Mouse (Mus musculus) C2C12 (cell line): ENCODE data around the gene Neu4.

Source experiments
- CEBPB ChIP-seq: IDR thresholded peaks from one replicate; pipeline ENCODE4 v1.6.1; 2011; ENCODE audit warnings: low read depth, mild to moderate bottlenecking, control low read depth, moderate library complexity
- CTCF ChIP-seq: IDR thresholded peaks from one replicate; pipeline ENCODE4 v1.5.1; 2011; ENCODE audit not compliant: control insufficient read depth, insufficient read depth, insufficient read length
- FOSL1 ChIP-seq: IDR thresholded peaks from one replicate; pipeline ENCODE4 v1.8.0; 2011; ENCODE audit warnings: mild to moderate bottlenecking, low read length; ENCODE audit not compliant: poor library complexity, insufficient read depth, severe bottlenecking
- MAX ChIP-seq: IDR thresholded peaks from one replicate; pipeline ENCODE4 v1.6.1; 2011; ENCODE audit warnings: mild to moderate bottlenecking, control low read depth
- MYOD1 ChIP-seq: IDR thresholded peaks from one replicate; pipeline ENCODE4 v1.6.1; 2011; ENCODE audit warnings: low read depth; ENCODE audit not compliant: control insufficient read depth, insufficient read length
- MYOG ChIP-seq: IDR thresholded peaks from one replicate; pipeline ENCODE4 v1.6.1; 2011; ENCODE audit not compliant: control insufficient read depth, insufficient read length; ENCODE audit errors: extremely low read depth
- USF1 ChIP-seq: IDR thresholded peaks from one replicate; pipeline ENCODE4 v1.6.1; 2011; ENCODE audit warnings: low read depth, mild to moderate bottlenecking, control low read depth, moderate library complexity

DNA sequence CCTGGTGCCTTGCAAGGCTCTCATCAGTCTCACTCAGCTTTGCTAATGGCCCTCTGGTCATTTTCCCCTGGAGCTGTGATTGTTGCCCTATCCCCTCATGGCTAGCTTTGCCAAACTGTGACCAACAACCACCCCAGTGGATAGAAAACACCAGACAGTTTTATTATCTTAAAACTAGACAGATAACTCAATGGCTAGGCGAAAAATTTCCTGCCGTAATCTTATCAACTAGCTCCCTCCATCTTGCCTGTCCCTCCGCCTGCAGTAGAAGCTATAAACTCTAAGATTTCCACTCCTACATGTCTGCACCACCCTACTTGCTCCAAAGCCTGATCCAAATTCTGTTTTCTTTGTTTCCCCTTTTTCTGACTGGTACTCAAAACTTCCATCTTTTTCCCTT lies 34.1 kb upstream of the Neu4 start:
- TF ChIP-seq CTCF (no peak), MYOD1 (no peak), USF1 (no peak), MYOG (no peak), CEBPB (no peak), FOSL1 (no peak), MAX (no peak)
